Mouse (Mus musculus) heart, adult 2 months (tissue): ENCODE measurements at regions not wholly inside any gene's neighbourhood (a gene's known extent, or its start where the extent isn't known, plus 50 kb on each side); places are given as distances from the start of the nearest gene placed in this dataset.

Source experiments
- CTCF ChIP-seq: fragments of 200-600 bp; IDR thresholded peaks from 2 replicates; pipeline ENCODE4 v1.8.1; 2022; ENCODE audit warnings: antibody characterized with exemption, mild to moderate bottlenecking, moderate library complexity
- EP300 ChIP-seq: fragments of 200-500 bp; IDR thresholded peaks from 2 replicates; pipeline ENCODE4 v1.6.1; 2011; ENCODE audit warnings: low read depth, low read length, control low read depth; ENCODE audit not compliant: insufficient read depth
- POLR2A ChIP-seq: fragments of 200-500 bp; IDR thresholded peaks from 2 replicates; pipeline ENCODE4 v1.6.1; 2011; ENCODE audit warnings: mild to moderate bottlenecking, low read depth, low read length, control low read depth; ENCODE audit not compliant: insufficient read depth

DNA sequence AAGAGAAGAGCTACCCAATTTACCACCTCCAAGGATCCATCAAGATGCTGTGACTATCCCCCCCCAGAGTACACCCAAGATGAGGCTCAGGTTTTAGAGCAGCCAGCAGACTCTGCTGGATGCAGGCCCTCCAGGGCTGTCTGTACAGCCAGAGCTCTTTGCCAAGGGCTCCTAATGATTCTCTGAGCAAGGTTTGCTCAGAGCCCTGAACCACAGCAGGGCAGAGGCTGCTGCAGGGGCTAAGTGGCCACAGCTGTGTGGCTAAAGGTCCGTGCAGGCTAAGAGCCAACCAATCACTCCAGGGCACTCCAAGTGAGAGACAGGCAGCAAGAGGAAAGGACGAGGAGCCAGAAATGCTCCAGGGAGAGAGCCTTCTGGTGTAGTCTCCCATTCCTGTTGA lies 289.2 kb upstream of the Kdm8 start:
- no peak for TF ChIP-seq CTCF
- no peak for TF ChIP-seq POLR2A
- no peak for TF ChIP-seq EP300
